Mouse (Mus musculus) MEL (cell line): ENCODE measurements around the gene Ddx52. TPM values are rescaled to one million over a fixed set of nuclear protein-coding genes. Genes with fewer than 3 reads are reported as not detected.

Experiments
- DNase-seq: peaks from one replicate; pipeline ENCODE4 v3.0.0; 2011; ENCODE audit warnings: low read depth, low spot score
- H3K27ac ChIP-seq: 2 replicates; pipeline ENCODE4 v1.5.1; 2012; ENCODE audit warnings: low read depth, mild to moderate bottlenecking, control low read depth, low read length, moderate library complexity; ENCODE audit not compliant: control insufficient read depth
- H3K27me3 ChIP-seq, 2 experiments: fragments of 150-350 bp in 1 of 2; sonication (generic) in 1 of 2; 2 replicates each; pipeline ENCODE4 v1.6.1; 2012; ENCODE audit warnings: low read length in 2 of 2, mild to moderate bottlenecking in 2 of 2, improper control_type of control experiment in 1 of 2, moderate library complexity in 1 of 2; ENCODE audit not compliant: insufficient read depth in 2 of 2, control insufficient read depth in 1 of 2
- H3K36me3 ChIP-seq, 2 experiments: 2 replicates each; pipeline ENCODE4 v1.6.1; 2012 to 2014; ENCODE audit warnings: low read length in 2 of 2, improper control_type of control experiment in 1 of 2, inconsistent platforms in 1 of 2, mild to moderate bottlenecking in 1 of 2; ENCODE audit not compliant: insufficient read depth in 2 of 2, control insufficient read depth in 1 of 2
- H3K4me1 ChIP-seq, 2 experiments: fragments of 150-350 bp in 1 of 2; sonication (generic) in 1 of 2; 2 replicates each; pipeline ENCODE4 v1.6.1; 2012; ENCODE audit warnings: low read length in 2 of 2, improper control_type of control experiment in 1 of 2, mild to moderate bottlenecking in 1 of 2; ENCODE audit not compliant: insufficient read depth in 2 of 2, control insufficient read depth in 1 of 2
- H3K4me3 ChIP-seq, 2 experiments: fragments of 150-350 bp in 1 of 2; sonication (generic) in 1 of 2; 2 replicates each; pipeline ENCODE4 v1.5.1; 2012; ENCODE audit warnings: low read depth in 2 of 2, low read length in 2 of 2, mild to moderate bottlenecking in 2 of 2, moderate library complexity in 2 of 2, control low read depth in 1 of 2, improper control_type of control experiment in 1 of 2; ENCODE audit not compliant: control insufficient read depth in 1 of 2, insufficient read depth in 1 of 2
- H3K79me2 ChIP-seq: 2 replicates; pipeline ENCODE4 v1.6.1; 2012; ENCODE audit warnings: mild to moderate bottlenecking, low read length, moderate library complexity; ENCODE audit not compliant: control insufficient read depth, poor library complexity, insufficient read depth
- H3K9ac ChIP-seq: 2 replicates; pipeline ENCODE4 v1.6.1; 2012; ENCODE audit warnings: low read depth, mild to moderate bottlenecking, control low read depth, low read length, moderate library complexity; ENCODE audit not compliant: control insufficient read depth, poor library complexity, severe bottlenecking
- H3K9me3 ChIP-seq: fragments of 150-350 bp; sonication (generic); replicated peaks from 2 replicates; pipeline ENCODE4 v1.6.1; 2012; ENCODE audit warnings: mild to moderate bottlenecking, low read length, improper control_type of control experiment, moderate library complexity; ENCODE audit not compliant: insufficient read depth
- CHD2 ChIP-seq: IDR thresholded peaks from 2 replicates; pipeline ENCODE4 v1.6.1; 2011; ENCODE audit warnings: low read length, improper control_type of control experiment
- CTCF ChIP-seq, 3 experiments: IDR thresholded peaks in 2 of 3; conservative IDR thresholded peaks in 1 of 3; 2 replicates each; pipeline ENCODE4 v1.5.1; 2011 to 2012; ENCODE audit warnings: low read length in 3 of 3, low read depth in 2 of 3, mild to moderate bottlenecking in 2 of 3, improper control_type of control experiment in 1 of 3, inconsistent platforms in 1 of 3, mixed read lengths in 1 of 3, moderate library complexity in 1 of 3; ENCODE audit not compliant: control insufficient read depth in 1 of 3, insufficient read depth in 1 of 3, poor library complexity in 1 of 3, severe bottlenecking in 1 of 3
- E2F4 ChIP-seq: IDR thresholded peaks from 2 replicates; pipeline ENCODE4 v1.6.1; 2011; ENCODE audit warnings: low read depth, low read length, improper control_type of control experiment, borderline replicate concordance
- EP300 ChIP-seq, 2 experiments: IDR thresholded peaks; 2 replicates each; pipeline ENCODE4 v1.6.1; 2011; ENCODE audit warnings: improper control_type of control experiment in 2 of 2, low read length in 2 of 2, low read depth in 1 of 2, mild to moderate bottlenecking in 1 of 2
- ETS1 ChIP-seq: IDR thresholded peaks from 2 replicates; pipeline ENCODE4 v1.6.1; 2012; ENCODE audit warnings: low read depth, mild to moderate bottlenecking, inconsistent platforms, low read length, improper control_type of control experiment, moderate library complexity
- GATA1 ChIP-seq: IDR thresholded peaks from 2 replicates; pipeline ENCODE4 v1.6.1; 2011; ENCODE audit warnings: low read depth, low read length, improper control_type of control experiment
- HCFC1 ChIP-seq: IDR thresholded peaks from 2 replicates; pipeline ENCODE4 v1.6.1; 2012; ENCODE audit warnings: low read depth, mild to moderate bottlenecking, inconsistent platforms, low read length, improper control_type of control experiment, moderate library complexity
- MAFK ChIP-seq: IDR thresholded peaks from 2 replicates; pipeline ENCODE4 v1.6.1; 2011; ENCODE audit warnings: low read depth, mild to moderate bottlenecking, low read length, improper control_type of control experiment, borderline replicate concordance
- MAX ChIP-seq: IDR thresholded peaks from 2 replicates; pipeline ENCODE4 v1.6.1; 2011; ENCODE audit warnings: low read length, improper control_type of control experiment
- MAZ ChIP-seq: IDR thresholded peaks from 2 replicates; pipeline ENCODE4 v1.6.1; 2012; ENCODE audit warnings: low read depth, mild to moderate bottlenecking, inconsistent platforms, low read length, improper control_type of control experiment
- MEF2A ChIP-seq: IDR thresholded peaks from 2 replicates; pipeline ENCODE4 v1.6.1; 2014; ENCODE audit warnings: low read depth, mild to moderate bottlenecking, inconsistent platforms, low read length, improper control_type of control experiment; ENCODE audit not compliant: poor library complexity, insufficient replicate concordance, severe bottlenecking; ENCODE audit errors: extremely low read depth
- MXI1 ChIP-seq: IDR thresholded peaks from 2 replicates; pipeline ENCODE4 v1.6.1; 2011; ENCODE audit warnings: mild to moderate bottlenecking, low read depth, low read length, improper control_type of control experiment
- NELFE ChIP-seq: IDR thresholded peaks from 2 replicates; pipeline ENCODE4 v1.6.1; 2011; ENCODE audit warnings: low read depth, low read length, improper control_type of control experiment
- POLR2A ChIP-seq, 2 experiments: IDR thresholded peaks; 2 replicates each; pipeline ENCODE4 v1.6.1; 2011 to 2012; ENCODE audit warnings: low read length in 2 of 2, mild to moderate bottlenecking in 2 of 2, control low read depth in 1 of 2, improper control_type of control experiment in 1 of 2, low read depth in 1 of 2, moderate library complexity in 1 of 2; ENCODE audit not compliant: control insufficient read depth in 1 of 2, insufficient read depth in 1 of 2, poor library complexity in 1 of 2
- POLR2AphosphoS5 ChIP-seq: IDR thresholded peaks from 2 replicates; pipeline ENCODE4 v1.6.1; 2012; ENCODE audit warnings: low read depth, borderline replicate concordance, mild to moderate bottlenecking, inconsistent platforms, low read length, moderate library complexity, mixed read lengths
- RAD21 ChIP-seq: IDR thresholded peaks from 2 replicates; pipeline ENCODE4 v1.6.1; 2011; ENCODE audit warnings: mild to moderate bottlenecking, low read depth, low read length, improper control_type of control experiment
- SIN3A ChIP-seq: IDR thresholded peaks from 2 replicates; pipeline ENCODE4 v1.6.1; 2012; ENCODE audit warnings: low read length, improper control_type of control experiment, inconsistent platforms
- SMC3 ChIP-seq: IDR thresholded peaks from 2 replicates; pipeline ENCODE4 v1.6.1; 2011; ENCODE audit warnings: low read depth, low read length, improper control_type of control experiment
- USF1 ChIP-seq: IDR thresholded peaks from 2 replicates; pipeline ENCODE4 v1.6.1; 2014; ENCODE audit warnings: low read depth, mild to moderate bottlenecking, inconsistent platforms, low read length, improper control_type of control experiment, moderate library complexity
- USF2 ChIP-seq, 2 experiments: IDR thresholded peaks; 2 replicates each; pipeline ENCODE4 v1.6.1; 2011 to 2012; ENCODE audit warnings: improper control_type of control experiment in 2 of 2, low read length in 2 of 2, borderline replicate concordance in 1 of 2, inconsistent platforms in 1 of 2, low read depth in 1 of 2, mild to moderate bottlenecking in 1 of 2; ENCODE audit not compliant: insufficient read depth in 1 of 2
- ZC3H11A ChIP-seq: IDR thresholded peaks from 2 replicates; pipeline ENCODE4 v1.6.1; 2012; ENCODE audit warnings: low read depth, mild to moderate bottlenecking, inconsistent platforms, low read length, improper control_type of control experiment
- ZMIZ1 ChIP-seq: IDR thresholded peaks from 2 replicates; pipeline ENCODE4 v1.6.1; 2012; ENCODE audit warnings: low read depth, mild to moderate bottlenecking, inconsistent platforms, low read length, improper control_type of control experiment, moderate library complexity
- ZNF384 ChIP-seq: IDR thresholded peaks from 2 replicates; pipeline ENCODE4 v1.6.1; 2012; ENCODE audit warnings: low read depth, mild to moderate bottlenecking, inconsistent platforms, low read length, improper control_type of control experiment
- polyA plus RNA-seq, 2 experiments: library from polyadenylated mRNA; stranded (reverse) in 1 of 2; unstranded in 1 of 2; fragments of >175 nt in 1 of 2; fragments of >200 nt in 1 of 2; gene quantifications; 2 replicates each; pipeline versions ENCODE4 v1.2.1 to v1.2.4; 2012; ENCODE audit warnings: low replicate concordance in 2 of 2, low read depth in 1 of 2; ENCODE audit not compliant: insufficient read length in 2 of 2, insufficient read depth in 1 of 2, missing spikeins in 1 of 2
- total RNA-seq: library from RNA; depleted of rRNA; stranded (reverse); fragments of 300-350 nt; gene quantifications from 2 replicates; pipeline ENCODE4 v1.2.3, GENCODE M21; 2012

Gene Ddx52
- total and polyA plus RNA-seq, 3 experiments: 48.2 to 58.6 TPM; not detected in 1

DNA sequence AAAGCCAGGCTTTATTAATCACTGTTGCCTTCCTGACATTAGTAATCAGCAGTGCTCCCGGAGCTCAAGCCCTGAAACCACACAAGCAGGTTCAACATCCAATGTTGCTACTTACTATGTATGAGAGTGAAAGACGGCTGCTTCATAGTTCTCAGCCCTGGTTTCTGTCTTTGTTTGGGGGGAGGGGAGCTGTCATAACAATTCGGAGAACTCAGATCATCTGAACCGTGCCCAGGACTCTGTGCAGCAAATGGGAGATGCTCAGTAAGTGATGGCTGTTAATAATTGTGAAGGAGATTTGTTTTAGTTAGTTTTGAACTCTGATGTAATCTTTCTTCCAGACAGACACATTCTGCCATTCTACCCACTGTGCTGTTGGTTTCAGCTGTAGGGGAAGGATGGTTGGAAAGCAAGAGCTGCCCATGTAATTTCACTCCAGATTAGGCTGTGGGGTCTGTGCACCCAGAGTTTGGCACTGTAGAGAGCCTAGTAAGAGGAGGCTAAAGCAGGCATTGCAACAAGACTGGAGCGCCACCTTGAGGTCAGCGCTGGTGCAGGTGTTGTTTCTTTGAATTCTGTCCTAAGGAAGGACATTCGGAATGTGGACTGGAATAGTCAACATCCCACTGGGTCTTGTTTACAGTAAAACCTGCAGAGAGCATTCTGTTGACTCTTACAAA lies 5.7 kb upstream of the Ddx52 start (continued):
- no peak for TF ChIP-seq ZMIZ1
- no peak for TF ChIP-seq E2F4
- TF ChIP-seq EP300 (IDR thresholded peaks at IDR 0.05; ENCODE audit: low read depth in 1 of 2, low read length in 2 of 2): no peak
- TF ChIP-seq RAD21: peak; percentile 89
- TF ChIP-seq CTCF (IDR thresholded peaks at IDR 0.05 in 2 of 3, conservative IDR thresholded peaks at IDR 0.05 in 1 of 3; ENCODE audit: control insufficient read depth in 1 of 3, insufficient read depth in 1 of 3, low read depth in 2 of 3, low read length in 3 of 3, poor library complexity in 1 of 3, severe bottlenecking in 1 of 3): peak; percentile 95 to 97 (median 96)
- no peak for TF ChIP-seq MXI1
- 0 out of 2 replicates have a peak, but pooled peaks have one; percentile 35 for TF ChIP-seq HCFC1
- TF ChIP-seq MEF2A: no peak
- TF ChIP-seq GATA1: no peak
- no peak for TF ChIP-seq MAZ

- no peak for DNase-seq
- Histone ChIP-seq H3K4me1 (peaks cover 4 to 7% of the 10 kb centered on the region in 2 experiments; a peak in 1 of 4 replicates), H3K9ac (no peak overlapping the region), H3K27ac (no peak overlapping the region), H3K4me3 (no peak overlapping the region), H3K79me2 (peaks cover 13% of the 10 kb centered on the region), H3K9me3 (no peaks in the 10 kb centered on the region), H3K27me3 (peaks cover 1 to 3% of the 10 kb centered on the region in 2 experiments; a peak in 2 of 4 replicates), H3K36me3 (peaks cover 0 to 12% of the 10 kb centered on the region in 2 experiments; a peak in 2 of 4 replicates)
- no peak for TF ChIP-seq ZC3H11A
- no peak for TF ChIP-seq USF2 (IDR thresholded peaks at IDR 0.05; ENCODE audit: borderline replicate concordance in 1 of 2, insufficient read depth in 1 of 2, low read depth in 1 of 2, low read length in 2 of 2)
- no peak for TF ChIP-seq E2F4
- no peak for TF ChIP-seq EP300 (IDR thresholded peaks at IDR 0.05; ENCODE audit: low read depth in 1 of 2, low read length in 2 of 2)
- no peak for TF ChIP-seq NELFE
Observed at GRCm38 (mm10) chr11:83938556-83938955, 3.3 kb upstream of the Ddx52 start.

GRCm38 (mm10) chr11:83956822-83957221 lies 15.0 kb downstream of the Ddx52 start:
- DNase-seq: no peak
- no peaks in the 10 kb centered on the region for H3K4me1 ChIP-seq
- H3K79me2 ChIP-seq: no peaks in the 10 kb centered on the region
- no peak for TF ChIP-seq SIN3A
- no peak for TF ChIP-seq ZC3H11A
- no peak for TF ChIP-seq MAX
- TF ChIP-seq RAD21: no peak
- no peak for TF ChIP-seq POLR2AphosphoS5
- no peak for TF ChIP-seq SMC3
- TF ChIP-seq ETS1: no peak
- TF ChIP-seq POLR2A (IDR thresholded peaks at IDR 0.05; ENCODE audit: control insufficient read depth in 1 of 2, insufficient read depth in 1 of 2, low read depth in 1 of 2, low read length in 2 of 2, poor library complexity in 1 of 2): no peak
- TF ChIP-seq MAFK: no peak
- no peak for TF ChIP-seq CHD2
- TF ChIP-seq ZNF384: no peak
- no peak for TF ChIP-seq USF2 (IDR thresholded peaks at IDR 0.05; ENCODE audit: borderline replicate concordance in 1 of 2, insufficient read depth in 1 of 2, low read depth in 1 of 2, low read length in 2 of 2)
- TF ChIP-seq USF1: no peak
- no peak for TF ChIP-seq MAZ
- H3K9ac ChIP-seq: no peak overlapping the region
- H3K27me3 ChIP-seq: no peaks in the 10 kb centered on the region
- no peaks in the 10 kb centered on the region for H3K9me3 ChIP-seq
- no peak overlapping the region for H3K27ac ChIP-seq
- H3K36me3 ChIP-seq: peaks cover 0 to 43% of the 10 kb centered on the region in 2 experiments; a peak in 2 of 4 replicates
- no peak overlapping the region for H3K4me3 ChIP-seq
